Mouse (Mus musculus): Measurements from ENCODE around the gene Ssxb5. TPM values are rescaled to one million over a fixed set of nuclear protein-coding genes. Genes with fewer than 3 reads are reported as not detected.
"Not testable (repeated sequence)": the region's sequence is repeated elsewhere in the genome, so short reads cannot be mapped to it uniquely, and the experiment has no call there.

Ssxb5 gene
- not detected in 2 replicates for total RNA-seq (2012; rRNA removed)
- polyA plus RNA-seq (2012; ENCODE audit: insufficient read depth in 1 of 2, insufficient read length in 2 of 2, low read depth in 1 of 2, low replicate concordance in 2 of 2, missing spikeins in 1 of 2), result not detected

- H3K27ac ChIP-seq (ENCODE audit: control insufficient read depth, low read depth, low read length); H3K36me3 ChIP-seq (ENCODE audit: control insufficient read depth in 1 of 2, insufficient read depth in 2 of 2, low read length in 2 of 2); H3K9me3 ChIP-seq (replicated peaks; ENCODE audit: insufficient read depth, low read length); H3K9ac ChIP-seq (ENCODE audit: control insufficient read depth, low read depth, low read length, poor library complexity, severe bottlenecking); H3K27me3 ChIP-seq (ENCODE audit: control insufficient read depth in 1 of 2, insufficient read depth in 2 of 2, low read length in 2 of 2); H3K79me2 ChIP-seq (ENCODE audit: control insufficient read depth, insufficient read depth, low read length, poor library complexity); H3K4me3 ChIP-seq (ENCODE audit: control insufficient read depth in 1 of 2, insufficient read depth in 1 of 2, low read depth in 2 of 2, low read length in 2 of 2); H3K4me1 ChIP-seq (ENCODE audit: control insufficient read depth in 1 of 2, insufficient read depth in 2 of 2, low read length in 2 of 2); DNase-seq (ENCODE audit: low read depth, low spot score): not testable (repeated sequence)
These were observed at the start of gene Ssxb5 for GRCm38 (mm10) chrX:8803391-8803790. Gene Ssxb5, plus strand, starts transcription at chrX:8803691.

GRCm38 (mm10) chrX:8832043-8832442 is 28.6 kb downstream of the Ssxb5 start:
- Histone ChIP-seq H3K27ac (ENCODE audit: control insufficient read depth, low read depth, low read length) (no peak overlapping the region), H3K36me3 (ENCODE audit: control insufficient read depth in 1 of 2, insufficient read depth in 2 of 2, low read length in 2 of 2) (no peaks in the 10 kb centered on the region), H3K4me3 (ENCODE audit: control insufficient read depth in 1 of 2, insufficient read depth in 1 of 2, low read depth in 2 of 2, low read length in 2 of 2) (no peak overlapping the region), H3K79me2 (ENCODE audit: control insufficient read depth, insufficient read depth, low read length, poor library complexity) (no peaks in the 10 kb centered on the region), H3K9me3 (replicated peaks; ENCODE audit: insufficient read depth, low read length) (no peaks in the 10 kb centered on the region), H3K9ac (ENCODE audit: control insufficient read depth, low read depth, low read length, poor library complexity, severe bottlenecking) (no peak overlapping the region), H3K4me1 (ENCODE audit: control insufficient read depth in 1 of 2, insufficient read depth in 2 of 2, low read length in 2 of 2) (no peaks in the 10 kb centered on the region), H3K27me3 (ENCODE audit: control insufficient read depth in 1 of 2, insufficient read depth in 2 of 2, low read length in 2 of 2) (no peaks in the 10 kb centered on the region)
- peak; percentile 44 for DNase-seq (ENCODE audit: low read depth, low spot score)
- TF ChIP-seq MYB (IDR thresholded peaks at IDR 0.05; ENCODE audit: low read depth, low read length) (no peak), RAD21 (IDR thresholded peaks at IDR 0.05; ENCODE audit: low read depth, low read length) (peak; percentile 52), ZC3H11A (IDR thresholded peaks at IDR 0.05; ENCODE audit: low read depth, low read length) (peak; percentile 56), SMC3 (IDR thresholded peaks at IDR 0.05; ENCODE audit: low read depth, low read length) (peak; percentile 64), CTCF (IDR thresholded peaks at IDR 0.05 in 2 of 3, conservative IDR thresholded peaks at IDR 0.05 in 1 of 3; ENCODE audit: control insufficient read depth in 1 of 3, insufficient read depth in 1 of 3, low read depth in 2 of 3, low read length in 3 of 3, poor library complexity in 1 of 3, severe bottlenecking in 1 of 3) (peak; percentile 47 to 64 (median 55))

DNA sequence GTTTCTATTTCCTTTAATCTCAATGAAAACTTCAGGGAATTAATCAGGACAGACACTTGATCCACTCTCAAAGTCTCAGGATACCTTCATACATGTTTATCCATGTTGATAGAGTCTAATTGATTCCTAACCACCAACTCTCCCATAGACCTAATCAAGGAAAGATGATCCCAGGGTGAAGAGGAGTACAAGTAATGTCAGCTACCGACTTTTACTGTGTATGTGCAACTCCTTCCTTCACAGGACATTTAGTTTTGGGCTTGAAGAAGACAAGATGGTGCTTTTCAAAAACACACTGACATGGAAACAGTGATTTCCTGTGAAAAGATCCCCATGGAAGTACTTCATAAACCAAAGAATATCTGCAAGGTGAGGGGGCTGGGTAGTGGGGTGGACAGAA is 40.2 kb downstream of the Ssxb5 start, which contains the start of gene Gm6592:
Gene Gm6592, plus strand, starts transcription at position 301 of the 400 bp plus-strand sequence.
- Histone ChIP-seq H3K79me2 (ENCODE audit: control insufficient read depth, insufficient read depth, low read length, poor library complexity) (no peaks in the 10 kb centered on the region), H3K4me1 (ENCODE audit: control insufficient read depth in 1 of 2, insufficient read depth in 2 of 2, low read length in 2 of 2) (no peaks in the 10 kb centered on the region), H3K4me3 (ENCODE audit: control insufficient read depth in 1 of 2, insufficient read depth in 1 of 2, low read depth in 2 of 2, low read length in 2 of 2) (no peak within 1 kb of the TSS), H3K36me3 (ENCODE audit: control insufficient read depth in 1 of 2, insufficient read depth in 2 of 2, low read length in 2 of 2) (no peaks in the 10 kb centered on the region), H3K27me3 (ENCODE audit: control insufficient read depth in 1 of 2, insufficient read depth in 2 of 2, low read length in 2 of 2) (no peaks in the 10 kb centered on the region), H3K27ac (ENCODE audit: control insufficient read depth, low read depth, low read length) (no peak within 1 kb of the TSS), H3K9me3 (replicated peaks; ENCODE audit: insufficient read depth, low read length) (no peaks in the 10 kb centered on the region), H3K9ac (ENCODE audit: control insufficient read depth, low read depth, low read length, poor library complexity, severe bottlenecking) (no peak within 1 kb of the TSS)
- DNase-seq (ENCODE audit: low read depth, low spot score), result no peak
- TF ChIP-seq USF1 (IDR thresholded peaks at IDR 0.05; ENCODE audit: low read depth, low read length) (no peak), ETS1 (IDR thresholded peaks at IDR 0.05; ENCODE audit: low read depth, low read length) (no peak), NELFE (IDR thresholded peaks at IDR 0.05; ENCODE audit: low read depth, low read length) (no peak), TAL1 (IDR thresholded peaks at IDR 0.05; ENCODE audit: low read length) (no peak)

DNA sequence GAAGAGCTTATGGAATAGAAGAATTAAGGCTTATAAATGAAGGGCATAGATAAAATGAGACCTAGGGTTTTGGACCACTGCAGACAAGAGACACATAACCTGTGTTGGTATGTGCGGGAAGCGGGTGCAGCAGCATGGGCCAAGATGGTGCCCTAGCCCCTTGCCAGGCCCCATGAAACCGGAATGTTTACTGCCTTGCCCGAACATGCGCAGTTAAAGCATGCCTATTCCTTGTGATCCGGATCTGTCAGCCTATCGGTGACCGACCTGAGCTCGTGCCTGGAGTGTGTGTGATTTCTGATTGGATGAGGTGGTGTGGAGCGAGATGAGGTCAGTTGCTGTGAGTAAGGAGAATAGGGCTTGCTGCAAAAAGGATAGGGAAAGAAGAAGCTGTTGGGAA is 49.0 kb downstream of the Ssxb5 start:
- Histone ChIP-seq H3K9ac (ENCODE audit: control insufficient read depth, low read depth, low read length, poor library complexity, severe bottlenecking) (peak overlapping the region; percentile 77), H3K4me3 (ENCODE audit: control insufficient read depth in 1 of 2, insufficient read depth in 1 of 2, low read depth in 2 of 2, low read length in 2 of 2) (peak overlapping the region; percentile 64 to 72), H3K27ac (ENCODE audit: control insufficient read depth, low read depth, low read length) (peak overlapping the region; percentile 78), H3K4me1 (ENCODE audit: control insufficient read depth in 1 of 2, insufficient read depth in 2 of 2, low read length in 2 of 2) (no peaks in the 10 kb centered on the region), H3K36me3 (ENCODE audit: control insufficient read depth in 1 of 2, insufficient read depth in 2 of 2, low read length in 2 of 2) (no peaks in the 10 kb centered on the region), H3K79me2 (ENCODE audit: control insufficient read depth, insufficient read depth, low read length, poor library complexity) (peaks cover 2% of the 10 kb centered on the region; the same call in 1 of the 2 replicates), H3K9me3 (replicated peaks; ENCODE audit: insufficient read depth, low read length) (no peaks in the 10 kb centered on the region), H3K27me3 (ENCODE audit: control insufficient read depth in 1 of 2, insufficient read depth in 2 of 2, low read length in 2 of 2) (no peaks in the 10 kb centered on the region)
- DNase-seq (ENCODE audit: low read depth, low spot score), result peak; percentile 83
- TF ChIP-seq SIN3A (IDR thresholded peaks at IDR 0.05; ENCODE audit: low read length), result peak; percentile 43; the same call in 1 of the 2 replicates
- TF ChIP-seq E2F4 (IDR thresholded peaks at IDR 0.05; ENCODE audit: borderline replicate concordance, low read depth, low read length), result no peak
- no peak; the same call in 1 of the 2 replicates for TF ChIP-seq MAX (IDR thresholded peaks at IDR 0.05; ENCODE audit: low read length)
- TF ChIP-seq HCFC1 (IDR thresholded peaks at IDR 0.05; ENCODE audit: low read depth, low read length), result peak; percentile 42; the same call in 1 of the 2 replicates
- no peak for TF ChIP-seq CHD1 (IDR thresholded peaks at IDR 0.05; ENCODE audit: low read depth, low read length)
- no peak for TF ChIP-seq POLR2AphosphoS5 (IDR thresholded peaks at IDR 0.05; ENCODE audit: borderline replicate concordance, low read depth, low read length)
- peak; percentile 67 for TF ChIP-seq CHD2 (IDR thresholded peaks at IDR 0.05; ENCODE audit: low read length)
- 0 out of 2 replicates have a peak, but pooled peaks have one; percentile 14 for TF ChIP-seq ELF1 (IDR thresholded peaks at IDR 0.05; ENCODE audit: low read depth, low read length)
- no peak for TF ChIP-seq USF2 (IDR thresholded peaks at IDR 0.05; ENCODE audit: borderline replicate concordance in 1 of 2, insufficient read depth in 1 of 2, low read depth in 1 of 2, low read length in 2 of 2)
- TF ChIP-seq MEF2A (IDR thresholded peaks at IDR 0.05; ENCODE audit: extremely low read depth, insufficient replicate concordance, low read depth, low read length, poor library complexity, severe bottlenecking), result no peak
- 0 out of 2 replicates have a peak, but pooled peaks have one; percentile 14 for TF ChIP-seq USF1 (IDR thresholded peaks at IDR 0.05; ENCODE audit: low read depth, low read length)
- peak in 1 of 2 experiments; percentile 53; a peak in 1 of 4 replicates for TF ChIP-seq POLR2A (IDR thresholded peaks at IDR 0.05; ENCODE audit: control insufficient read depth in 1 of 2, insufficient read depth in 1 of 2, low read depth in 1 of 2, low read length in 2 of 2, poor library complexity in 1 of 2)
